Mouse (Mus musculus) mammary gland, adult 2 months (tissue): ENCODE data around the gene Eno3. TPM values are rescaled to one million over a fixed set of nuclear protein-coding genes. Genes with fewer than 3 reads are reported as not detected.

ENCODE experiments used
- polyA plus RNA-seq: library from polyadenylated mRNA; depleted of rRNA; stranded (reverse); fragments of >200 nt; gene quantifications from 2 replicates; pipeline ENCODE4 v1.2.3, GENCODE M21; 2012; ENCODE audit warnings: low replicate concordance; rRNA removed

The Eno3 gene
- 11.3 and 926 TPM in 2 replicates for polyA plus RNA-seq

GRCm38 (mm10) chr11:70656964-70657363 lies at the start of gene Eno3:
Gene Eno3, plus strand, starts transcription at chr11:70657202.

DNA sequence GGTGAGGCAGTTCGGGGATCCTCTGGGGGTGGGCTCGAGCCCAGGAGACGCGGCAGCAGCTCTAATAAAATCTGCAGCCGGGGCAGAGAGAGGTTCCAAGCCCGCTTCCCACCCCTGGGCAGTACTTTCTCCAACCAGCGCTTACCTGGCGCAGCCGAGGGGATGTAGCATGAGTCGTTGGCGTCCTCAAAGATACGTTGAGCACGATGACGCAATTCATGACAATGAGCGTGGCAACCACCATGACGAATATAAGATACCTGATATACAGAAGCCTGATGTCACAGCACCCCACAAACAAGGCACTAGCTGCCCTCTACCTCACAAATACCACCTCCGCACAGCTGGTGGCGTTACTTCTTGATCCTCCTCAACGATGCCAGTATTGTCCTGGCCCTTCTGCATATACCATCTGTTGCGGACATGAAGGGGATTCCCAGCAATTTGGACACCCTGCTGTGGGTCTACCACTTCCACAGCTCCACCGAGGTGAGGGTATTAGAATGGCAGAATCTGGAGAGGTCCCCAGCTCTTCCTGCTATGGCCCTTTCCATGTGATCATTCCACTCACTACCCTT lies 41.4 kb upstream of the Eno3 start, which contains the start of gene 4930544D05Rik:
Gene 4930544D05Rik, plus strand, starts transcription at position 333 of the 578 bp plus-strand sequence.

GRCm38 (mm10) chr11:70619101-70619500 lies 37.9 kb upstream of the Eno3 start, which contains the start of gene Chrne:
Gene Chrne, minus strand, starts transcription at chr11:70619216.

DNA sequence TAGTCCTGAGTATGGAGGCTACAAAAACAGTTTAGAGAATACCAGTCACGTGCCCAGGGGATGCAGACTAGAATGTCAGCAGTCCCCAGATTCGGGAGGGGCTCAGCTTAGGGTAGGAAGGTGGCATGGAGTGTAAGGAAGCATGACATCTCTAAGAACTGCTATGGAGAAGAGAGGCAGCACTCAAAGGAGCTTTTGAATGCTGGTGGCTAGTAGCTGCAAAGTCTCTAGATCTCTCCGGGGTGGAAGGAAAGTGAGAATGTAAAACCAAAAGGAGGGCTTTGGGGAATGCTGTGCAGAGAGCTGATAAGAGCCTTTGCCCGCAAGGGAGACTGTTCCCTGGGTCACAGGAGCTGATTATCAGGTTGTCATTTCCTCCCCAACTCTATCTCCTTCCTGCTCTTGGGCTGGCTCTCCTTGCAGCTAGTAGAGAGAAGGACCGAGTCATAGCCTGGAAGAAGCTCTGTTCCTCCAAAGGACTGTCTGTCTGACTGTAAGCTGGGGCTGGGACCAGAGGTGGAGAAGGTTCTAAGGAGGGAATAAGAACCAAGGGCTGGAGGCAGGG lies 18.2 kb upstream of the Eno3 start, which contains the start of gene Gp1ba:
Gene Gp1ba, plus strand, starts transcription at position 409 of the 565 bp plus-strand sequence.

DNA sequence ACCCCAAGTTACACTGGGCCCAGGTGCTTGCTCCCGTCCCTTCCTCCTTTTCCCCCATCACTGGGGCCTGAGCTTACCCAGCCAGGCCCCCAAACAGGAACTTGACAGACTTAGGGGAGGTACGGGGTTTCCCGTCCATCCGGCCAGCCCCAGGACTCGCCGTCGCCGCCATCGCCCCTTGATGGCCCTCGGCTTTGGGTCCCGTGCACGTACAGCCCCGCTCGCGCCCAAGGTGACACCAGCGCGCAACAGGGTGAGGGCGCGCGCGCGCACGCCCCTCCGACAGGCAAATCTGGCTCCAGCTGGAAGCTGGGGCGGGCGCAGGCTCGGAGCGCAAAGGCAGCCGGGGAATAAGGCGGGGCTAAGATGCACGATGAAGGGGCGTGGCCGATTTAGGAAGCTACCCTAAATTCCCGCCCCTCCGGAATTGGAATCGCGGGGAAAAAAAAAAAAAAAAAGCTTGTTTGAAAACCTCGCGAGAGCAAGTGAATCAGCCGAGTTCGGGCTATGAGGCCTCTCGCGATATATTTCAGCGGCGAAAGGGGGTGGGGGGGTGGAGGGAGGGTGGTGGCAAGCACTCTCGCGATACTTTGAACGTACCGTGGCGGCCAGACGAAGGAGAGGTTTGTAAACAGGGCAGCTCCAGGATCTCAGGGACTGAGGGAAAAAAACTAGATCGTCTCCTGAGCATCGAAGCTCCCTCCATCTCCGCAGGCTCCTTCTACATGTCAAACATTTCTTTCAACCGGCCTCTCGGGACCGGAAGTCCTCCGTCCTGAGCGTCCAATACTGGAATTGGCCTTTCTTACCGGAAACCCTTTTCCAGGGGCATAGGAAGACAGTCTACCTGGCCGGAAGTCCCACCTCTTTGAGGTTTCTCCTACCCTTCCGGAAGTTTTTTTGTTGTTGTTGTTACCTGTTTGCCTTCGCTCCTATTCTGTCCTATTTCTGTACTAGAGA lies 10.0 kb upstream of the Eno3 start, which contains the start of the genes Rnf167 and Slc25a11:
Gene Rnf167, plus strand, starts transcription at position 545 of the 960 bp plus-strand sequence.
Gene Slc25a11, minus strand, starts transcription at position 789 of the 960 bp plus-strand sequence.

DNA sequence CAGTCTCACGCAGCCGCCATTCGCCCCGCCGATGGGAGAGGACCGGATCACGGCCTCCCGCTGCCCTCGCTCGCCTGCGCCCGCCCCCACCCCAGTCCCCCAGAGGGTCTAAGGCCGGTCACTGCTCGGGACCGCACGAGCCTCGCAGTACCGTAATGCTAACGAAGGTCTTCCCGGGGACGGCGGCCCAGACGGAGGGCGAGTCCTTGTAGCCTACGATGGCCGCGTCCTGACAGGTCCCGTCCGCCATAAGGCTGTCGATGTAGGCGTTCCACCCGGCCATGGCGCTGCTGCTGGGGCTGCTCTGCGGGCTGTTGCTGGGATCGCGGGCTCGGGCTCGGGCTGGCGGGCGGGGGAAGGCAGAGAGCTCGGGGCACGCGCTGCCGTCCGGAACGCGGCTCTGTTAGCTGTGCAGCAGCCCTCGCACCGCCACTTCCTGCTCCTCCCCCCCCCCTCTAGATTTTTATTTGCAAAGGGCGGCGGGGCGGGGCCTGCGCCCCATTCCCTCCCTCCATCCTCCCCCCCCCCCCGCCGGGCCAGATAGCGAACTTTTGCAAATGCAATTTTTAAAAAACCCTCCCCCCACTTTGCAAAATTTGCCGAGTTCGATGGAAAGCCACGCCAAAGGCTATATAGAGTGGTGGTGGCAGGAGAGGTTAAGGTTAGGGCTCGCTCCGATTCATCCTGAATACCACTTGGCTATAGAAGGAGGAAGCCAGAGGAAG lies 2.6 kb upstream of the Eno3 start, which contains the start of gene Pfn1:
Gene Pfn1, minus strand, starts transcription at position 447 of the 725 bp plus-strand sequence.

DNA sequence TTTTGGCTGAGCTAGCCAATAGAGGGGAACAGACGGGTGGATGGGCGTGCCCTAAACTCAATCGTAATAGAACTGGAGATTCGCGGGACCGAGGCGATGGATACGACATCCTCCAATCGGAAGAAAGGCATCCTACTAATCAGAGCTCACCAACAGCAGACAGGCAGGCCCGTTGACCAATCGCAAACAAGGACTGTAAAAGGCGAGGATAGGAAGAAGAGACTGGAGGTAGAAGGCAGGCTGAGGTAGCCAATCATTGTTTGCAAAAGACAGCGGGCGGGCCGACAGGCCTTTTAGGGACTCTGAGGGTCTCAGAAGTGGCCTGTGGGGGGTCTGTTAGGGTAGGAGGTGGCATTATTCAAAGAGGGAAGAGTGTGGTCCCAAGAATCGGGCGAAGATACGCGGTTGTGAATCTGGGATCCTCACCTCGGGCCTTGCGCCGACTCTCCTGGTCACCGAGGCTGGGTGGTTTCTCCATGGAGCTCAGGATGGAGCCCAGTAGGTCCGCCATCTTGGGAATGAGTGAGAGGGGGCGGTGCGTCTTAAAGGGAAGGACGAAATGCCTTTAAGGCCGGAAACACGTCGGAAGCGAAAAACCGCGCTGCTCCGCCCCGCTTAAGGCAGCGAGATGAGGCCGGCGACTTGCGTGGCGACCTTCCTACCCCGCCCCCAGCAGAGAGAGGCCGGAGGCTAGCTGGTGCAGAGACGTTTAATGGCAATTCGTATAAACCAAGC lies 11.9 kb downstream of the Eno3 start, which contains the start of gene Spag7:
Gene Spag7, minus strand, starts transcription at position 646 of the 735 bp plus-strand sequence.

DNA sequence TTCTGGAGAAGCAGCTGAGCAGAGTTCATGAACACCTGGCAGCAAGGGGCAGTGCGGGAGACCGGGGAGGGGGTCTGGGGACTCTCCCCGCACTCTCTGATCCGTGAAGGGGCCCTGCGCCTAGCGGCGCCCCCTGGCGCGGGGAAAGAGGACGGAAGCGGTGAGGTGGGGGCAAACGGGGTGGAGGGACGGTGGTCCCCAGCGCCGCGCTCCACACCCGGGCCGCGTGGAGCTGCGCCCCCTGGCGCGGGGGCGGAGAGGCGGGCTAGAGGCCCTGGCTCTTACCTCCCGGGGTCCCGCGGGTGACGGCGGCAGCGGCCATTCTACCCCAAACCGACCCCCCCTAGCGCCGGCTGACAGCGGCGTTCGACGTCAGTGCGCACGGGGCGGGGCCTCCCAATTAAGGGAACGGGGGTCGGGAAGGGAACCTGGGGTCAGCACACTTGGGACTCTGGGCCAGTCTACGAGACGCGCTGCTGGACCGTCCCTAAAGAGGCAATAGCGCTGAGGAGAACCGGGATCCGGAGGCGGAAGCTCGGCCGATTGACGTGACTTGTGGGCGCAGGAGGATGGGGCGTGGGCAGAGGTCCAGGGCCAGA lies 30.7 kb downstream of the Eno3 start, which contains the start of gene Camta2:
Gene Camta2, minus strand, starts transcription at position 505 of the 599 bp plus-strand sequence.

DNA sequence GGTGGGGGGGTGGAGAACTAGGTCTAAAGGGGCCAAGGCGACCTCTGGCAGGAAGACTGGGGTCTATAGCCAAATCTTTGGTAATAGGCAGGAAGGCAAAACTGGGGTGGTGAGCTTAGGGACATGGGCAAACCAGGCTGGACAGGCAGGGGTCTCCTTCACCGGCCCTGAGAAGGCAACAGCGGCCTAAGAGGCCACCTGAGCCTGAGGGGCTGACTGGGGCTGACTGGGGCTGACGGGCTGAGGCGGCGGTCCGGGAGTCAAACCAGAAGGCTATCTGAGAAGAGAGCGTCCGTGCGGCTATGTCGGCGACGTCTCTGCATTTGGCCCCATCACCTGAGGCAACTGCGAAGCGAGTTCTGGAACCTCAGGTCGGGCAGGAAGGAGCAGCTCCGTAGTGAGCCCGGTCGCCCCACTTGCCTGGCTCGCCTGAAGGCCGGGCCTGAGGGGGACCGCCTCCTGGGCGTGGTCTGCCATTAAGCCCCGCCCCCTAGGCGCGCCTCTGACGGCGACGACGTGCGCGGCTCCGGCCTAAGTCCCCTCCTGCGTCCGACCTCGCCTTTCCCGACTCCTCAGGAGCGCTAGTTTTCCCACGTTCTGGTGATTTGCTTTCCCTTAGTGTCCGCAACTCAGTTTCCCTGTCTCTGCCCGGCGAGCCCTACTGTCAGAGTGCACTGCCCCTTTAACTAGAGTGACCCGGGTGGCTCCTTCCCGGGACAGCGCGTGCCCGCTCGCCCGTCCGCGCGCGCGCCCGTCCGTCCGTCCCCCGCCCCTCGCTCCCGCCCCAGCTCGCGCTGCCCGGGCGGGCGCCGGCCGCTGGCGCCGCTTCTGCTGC lies 42.9 kb downstream of the Eno3 start, which contains the start of the genes Inca1 and Kif1c:
Gene Inca1, minus strand, starts transcription at position 434 of the 835 bp plus-strand sequence.
Gene Kif1c, plus strand, starts transcription at position 827 of the 835 bp plus-strand sequence.

Other genes with a start within 250 kb of the Eno3 start
- gene Pelp1, start 247.2 kb upstream of the Eno3 start, polyA plus RNA-seq = 20.5 and 21.3 TPM in 2 replicates
- gene Arrb2, start 224.6 kb upstream of the Eno3 start, polyA plus RNA-seq = 101 and 115 TPM in 2 replicates
- gene Med11, start 205.3 kb upstream of the Eno3 start, polyA plus RNA-seq = 18.4 and 20.8 TPM in 2 replicates
- gene Zmynd15, start 197.8 kb upstream of the Eno3 start, polyA plus RNA-seq = 15.4 and 27.1 TPM in 2 replicates
- gene Cxcl16, start 197.2 kb upstream of the Eno3 start, polyA plus RNA-seq = 55.8 and 86.0 TPM in 2 replicates
- gene Tm4sf5, start 152.0 kb upstream of the Eno3 start, polyA plus RNA-seq = 0.94 and 1.3 TPM in 2 replicates
- gene Vmo1, start 142.6 kb upstream of the Eno3 start, polyA plus RNA-seq = 0.23 TPM in 1 of 2 replicates, not detected in the other
- gene Gltpd2, start 138.0 kb upstream of the Eno3 start, polyA plus RNA-seq = 0.74 TPM in 1 of 2 replicates, not detected in the other
- gene Psmb6, start 131.8 kb upstream of the Eno3 start, polyA plus RNA-seq = 252 and 327 TPM in 2 replicates
- not detected in 2 replicates for gene Gm40193, start 124.3 kb upstream of the Eno3 start, polyA plus RNA-seq
- gene Pld2, start 117.1 kb upstream of the Eno3 start, polyA plus RNA-seq = 28.4 and 44.8 TPM in 2 replicates
- gene Mink1, start 94.3 kb upstream of the Eno3 start, polyA plus RNA-seq = 64.3 and 105 TPM in 2 replicates
- gene 4930544D05Rik, start 41.4 kb upstream of the Eno3 start, polyA plus RNA-seq = not detected in 2 replicates
- gene Chrne, start 38.0 kb upstream of the Eno3 start, polyA plus RNA-seq = 0.42 and 4.9 TPM in 2 replicates
- gene Gp1ba, start 18.1 kb upstream of the Eno3 start, polyA plus RNA-seq = 0.09 and 0.17 TPM in 2 replicates
- 136 and 150 TPM in 2 replicates for gene Rnf167, start 10.0 kb upstream of the Eno3 start, polyA plus RNA-seq
- gene Slc25a11, start 9.7 kb upstream of the Eno3 start, polyA plus RNA-seq = 123 and 227 TPM in 2 replicates
- gene Pfn1, start 2.6 kb upstream of the Eno3 start, polyA plus RNA-seq = 1,240 and 3,635 TPM in 2 replicates
- 20.5 and 29.2 TPM in 2 replicates for gene Spag7, start 12.2 kb downstream of the Eno3 start, polyA plus RNA-seq
- gene Camta2, start 30.9 kb downstream of the Eno3 start, polyA plus RNA-seq = 33.8 and 45.0 TPM in 2 replicates
- gene Inca1, start 43.0 kb downstream of the Eno3 start, polyA plus RNA-seq = 10.5 and 16.7 TPM in 2 replicates
- 83.1 and 86.5 TPM in 2 replicates for gene Kif1c, start 43.3 kb downstream of the Eno3 start, polyA plus RNA-seq
- gene Zfp3, start 107.0 kb downstream of the Eno3 start, polyA plus RNA-seq = 1.7 and 2.0 TPM in 2 replicates
- gene Scimp, start 155.4 kb downstream of the Eno3 start, polyA plus RNA-seq = 4.0 and 6.2 TPM in 2 replicates
- gene Rabep1, start 187.6 kb downstream of the Eno3 start, polyA plus RNA-seq = 3.8 and 3.9 TPM in 2 replicates